Mouse (Mus musculus) embryonic facial prominence, embryonic 12.5 days (tissue): Measurements from ENCODE around the gene A630095N17Rik. TPM values are rescaled to one million over a fixed set of nuclear protein-coding genes. Genes with fewer than 3 reads are reported as not detected.
"Not testable (repeated sequence)": the region's sequence is repeated elsewhere in the genome, so short reads cannot be mapped to it uniquely, and the experiment has no call there.

Experiments
- ATAC-seq: fragments of 200-750 bp; cut with Nextera tagmentation; 2 replicates; pipeline ENCODE4 v1.8.0; 2017; ENCODE audit not compliant: insufficient number of reproducible peaks, insufficient read depth, low FRiP score, low TSS enrichment
- H3K27ac ChIP-seq: fragments of 300-500 bp; sonication (generic); 2 replicates; pipeline ENCODE4 v1.5.1; 2016; ENCODE audit warnings: mild to moderate bottlenecking
- H3K27me3 ChIP-seq: fragments of 300-500 bp; sonication (generic); 2 replicates; pipeline ENCODE4 v1.6.1; 2016; ENCODE audit warnings: mild to moderate bottlenecking, moderate library complexity
- H3K36me3 ChIP-seq: fragments of 300-500 bp; sonication (generic); 2 replicates; pipeline ENCODE4 v1.6.1; 2016; ENCODE audit warnings: mild to moderate bottlenecking
- H3K4me1 ChIP-seq: fragments of 300-500 bp; sonication (generic); 2 replicates; pipeline ENCODE4 v1.6.1; 2016
- H3K4me2 ChIP-seq: fragments of 300-500 bp; sonication (generic); replicated peaks from 2 replicates; pipeline ENCODE4 v1.6.1; 2016; ENCODE audit warnings: mild to moderate bottlenecking, moderate library complexity
- H3K4me3 ChIP-seq: fragments of 300-500 bp; sonication (generic); 2 replicates; pipeline ENCODE4 v1.5.1; 2016; ENCODE audit warnings: mild to moderate bottlenecking
- H3K9ac ChIP-seq: fragments of 300-500 bp; sonication (generic); 2 replicates; pipeline ENCODE4 v1.6.1; 2016; ENCODE audit warnings: mild to moderate bottlenecking, moderate library complexity
- H3K9me3 ChIP-seq: fragments of 300-500 bp; sonication (generic); 2 replicates; pipeline ENCODE4 v1.6.1; 2016; ENCODE audit warnings: mild to moderate bottlenecking, moderate library complexity
- whole genome bisulfite sequencing: fragments of 180-500 bp; shearing (Covaris S2); methylation state at CpG from one replicate; pipeline ENCODE4 v1.1.7; 2016; 5-methylcytosine and 5-hydroxymethylcytosine counted together
- polyA plus RNA-seq: library from polyadenylated mRNA; unstranded; fragments of >200 nt; fragmentation: Nextera tagmentation; extraction: Ambion mirVana; gene quantifications from 2 replicates; pipeline ENCODE4 v1.2.1, GENCODE M21; 2016

Gene A630095N17Rik
- polyA plus RNA-seq, 1 experiment from 2014 or later = not detected

DNA sequence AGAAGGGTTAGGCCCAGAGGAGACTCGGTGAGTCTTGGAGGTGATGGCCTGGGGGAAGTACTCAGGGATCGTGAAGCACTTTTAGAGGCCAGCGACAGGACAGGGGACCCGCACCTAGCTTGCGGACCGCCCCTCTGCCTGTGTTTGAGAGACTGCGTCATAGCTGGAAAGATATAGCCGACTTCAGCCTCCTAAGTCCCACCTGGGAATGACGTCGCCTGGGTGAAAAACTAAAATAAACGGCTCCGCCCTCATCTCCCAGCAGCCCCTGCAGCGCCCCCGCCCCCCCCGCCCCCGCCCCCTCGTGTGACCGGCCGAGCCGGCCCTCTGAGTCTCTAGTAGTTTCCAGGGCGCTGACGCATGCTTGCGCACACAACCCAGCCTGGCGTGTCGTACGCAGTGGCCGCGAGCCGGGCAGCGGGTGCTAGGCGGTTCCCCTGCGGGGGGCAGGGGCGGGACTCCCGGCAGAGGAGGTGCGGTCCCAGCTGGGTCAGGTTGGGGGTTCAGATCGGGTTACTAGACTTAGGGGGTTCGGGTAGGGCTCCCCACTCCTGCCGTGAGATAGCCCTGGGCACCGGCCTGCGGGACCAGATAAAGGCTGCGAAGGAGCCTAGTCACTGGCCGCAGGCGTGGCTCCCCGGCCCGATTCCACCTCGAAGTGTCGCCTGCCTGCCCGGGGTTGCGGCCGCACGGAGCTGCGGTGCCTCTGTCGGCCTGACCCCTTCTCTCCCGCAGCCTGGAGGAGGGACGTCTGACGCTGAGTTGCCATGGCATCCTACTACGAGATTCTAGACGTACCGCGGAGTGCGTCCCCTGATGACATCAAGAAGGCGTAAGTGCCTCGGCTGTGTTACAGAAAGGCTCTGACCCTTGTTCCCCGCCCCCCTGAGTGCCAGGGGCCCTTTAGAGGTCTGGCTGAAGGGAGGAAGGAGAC lies 4.5 kb upstream of the A630095N17Rik start, which contains the start of gene Dnajb2:
TSS of gene Dnajb2 (plus strand) at position 290 of the 934 bp plus-strand sequence.
- Histone ChIP-seq H3K27ac (peak within 1 kb of the TSS; percentile 79), H3K9me3 (no peaks in the 10 kb centered on the region), H3K4me2 (peak within 1 kb of the TSS; percentile 90), H3K9ac (peak within 1 kb of the TSS; percentile 75), H3K27me3 (no peaks in the 10 kb centered on the region), H3K4me3 (peak within 1 kb of the TSS; percentile 69), H3K4me1 (peaks cover 10% of the 10 kb centered on the region; the same call in 1 of the 2 replicates), H3K36me3 (peaks cover 14% of the 10 kb centered on the region; the same call in 1 of the 2 replicates)
- under 1% methylated on average over 64 of the region's 64 CpGs for WGBS
- peak; percentile 87 for ATAC-seq

DNA sequence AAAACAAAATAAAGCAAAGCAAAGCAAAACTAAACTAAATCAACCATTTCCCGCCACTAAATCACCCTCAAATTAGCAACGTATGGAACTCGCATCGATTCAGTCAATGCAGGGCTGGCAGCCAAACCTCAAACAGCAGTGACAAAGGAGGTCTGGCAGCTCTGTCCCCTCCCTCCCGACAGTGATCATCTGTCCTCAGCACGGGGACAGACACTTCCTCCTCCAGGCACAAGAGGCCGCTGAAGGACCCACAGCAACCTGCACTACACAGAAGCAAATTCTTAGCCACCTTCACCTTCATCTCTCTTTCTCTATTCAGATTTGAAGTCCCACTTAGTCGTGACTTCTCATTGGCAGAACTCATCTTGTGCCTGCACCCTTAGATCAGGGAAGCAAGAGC lies 2.7 kb upstream of the A630095N17Rik start:
- ATAC-seq = no peak
- no peaks in the 10 kb centered on the region for H3K27me3 ChIP-seq
- H3K9me3 ChIP-seq = no peaks in the 10 kb centered on the region
- H3K4me2 ChIP-seq = no peak overlapping the region
- no peak overlapping the region for H3K4me3 ChIP-seq
- H3K4me1 ChIP-seq = peaks cover 10% of the 10 kb centered on the region; the same call in 1 of the 2 replicates
- H3K36me3 ChIP-seq = 0 out of 2 replicates have a peak, but pooled peaks cover 1% of the 10 kb centered on the region
- under 1% methylated on average over 8 of the region's 8 CpGs for WGBS
- H3K27ac ChIP-seq = no peak overlapping the region
- H3K9ac ChIP-seq = no peak overlapping the region

DNA sequence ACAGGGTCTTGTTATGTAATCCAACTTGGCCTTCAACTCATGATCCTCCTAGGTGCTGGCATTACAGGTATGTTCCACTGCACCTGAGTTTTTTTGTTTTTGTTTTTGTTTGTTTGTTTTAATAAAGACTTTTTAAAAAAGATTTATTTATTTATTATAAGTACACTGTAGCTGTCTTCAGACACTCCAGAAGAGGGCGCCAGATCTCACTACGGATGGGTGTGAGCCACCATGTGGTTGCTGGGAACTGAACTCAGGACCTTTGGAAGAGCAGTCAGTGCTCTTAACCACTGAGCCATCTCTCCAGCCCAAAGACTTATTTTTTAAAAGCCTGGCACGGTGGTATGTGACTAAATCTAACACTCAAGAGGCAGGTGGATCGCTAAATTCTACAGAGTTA lies 587 bp upstream of the A630095N17Rik start:
- H3K9me3 ChIP-seq, H3K4me3 ChIP-seq, H3K4me2 ChIP-seq, H3K4me1 ChIP-seq, H3K36me3 ChIP-seq, H3K9ac ChIP-seq, H3K27me3 ChIP-seq, H3K27ac ChIP-seq, ATAC-seq: not testable (repeated sequence)
- 60% methylated on average over 4 of the region's 4 CpGs for WGBS

DNA sequence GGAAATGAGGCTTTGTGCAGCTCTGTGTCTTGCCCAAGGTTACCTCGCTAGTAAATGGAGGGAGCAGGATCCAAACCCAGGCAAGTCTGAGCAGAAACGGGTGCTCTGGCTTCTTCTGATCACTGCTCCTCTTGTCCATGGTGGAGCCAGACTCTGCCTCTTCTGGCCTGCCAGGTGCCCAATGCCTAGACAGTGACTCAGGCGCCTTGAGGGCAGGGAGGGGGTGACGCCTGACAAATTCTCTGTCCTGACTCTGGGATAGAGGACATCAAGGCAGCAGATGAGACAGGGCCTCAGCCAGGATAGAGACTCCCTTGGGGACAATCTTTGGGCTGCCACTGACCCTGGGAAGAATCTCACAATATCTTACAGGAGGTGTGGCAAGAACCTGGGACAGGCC lies 678 bp downstream of the A630095N17Rik start:
- H3K27me3 ChIP-seq = 0 out of 2 replicates have a peak, but pooled peaks cover 2% of the 10 kb centered on the region
- H3K9me3 ChIP-seq = no peaks in the 10 kb centered on the region
- peaks cover 4% of the 10 kb centered on the region; the same call in 1 of the 2 replicates for H3K4me1 ChIP-seq
- no peaks in the 10 kb centered on the region for H3K36me3 ChIP-seq
- no peak overlapping the region for H3K4me2 ChIP-seq
- no peak for ATAC-seq
- no peak overlapping the region for H3K9ac ChIP-seq
- H3K4me3 ChIP-seq = no peak overlapping the region
- WGBS = 78% methylated on average over 4 of the region's 4 CpGs
- H3K27ac ChIP-seq = no peak overlapping the region

DNA sequence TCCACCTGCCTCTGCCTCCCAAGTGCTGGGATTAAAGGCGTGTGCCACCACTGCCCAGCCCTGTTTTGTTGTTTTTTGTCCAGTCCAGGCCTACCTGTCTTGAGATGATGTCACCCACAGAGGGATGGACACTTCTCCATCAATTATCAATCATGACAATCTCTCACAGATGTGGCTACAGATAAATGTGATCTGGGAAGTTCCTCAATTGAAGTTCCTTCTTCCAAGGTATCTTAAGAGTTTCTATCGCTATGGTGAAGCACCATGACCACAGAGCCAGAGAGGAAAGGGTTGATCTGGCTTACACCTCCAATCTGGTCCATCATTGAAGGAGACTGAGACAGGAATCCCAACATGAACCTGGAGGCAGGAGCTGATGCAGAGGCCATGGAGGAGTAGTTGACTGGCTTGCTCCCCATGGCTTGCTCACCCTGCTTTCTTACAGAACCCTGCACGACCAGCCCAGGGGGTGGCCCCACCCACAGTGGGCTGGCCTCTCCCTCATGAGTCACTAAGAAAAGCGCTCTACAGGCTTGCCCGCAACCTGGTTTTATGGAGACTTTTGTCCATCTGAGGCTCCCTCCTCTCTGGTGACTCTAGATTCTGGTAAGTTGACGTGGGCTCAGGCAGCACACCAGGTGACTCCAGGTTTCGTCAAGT lies 1.4 kb downstream of the A630095N17Rik start:
- WGBS = 72% methylated on average over 7 of the region's 7 CpGs
- no peak overlapping the region for H3K4me2 ChIP-seq
- ATAC-seq = no peak
- no peak overlapping the region for H3K4me3 ChIP-seq
- no peak overlapping the region for H3K27ac ChIP-seq
- H3K27me3 ChIP-seq = 0 out of 2 replicates have a peak, but pooled peaks cover 2% of the 10 kb centered on the region
- no peaks in the 10 kb centered on the region for H3K9me3 ChIP-seq
- no peaks in the 10 kb centered on the region for H3K36me3 ChIP-seq
- no peaks in the 10 kb centered on the region for H3K4me1 ChIP-seq
- no peak overlapping the region for H3K9ac ChIP-seq

DNA sequence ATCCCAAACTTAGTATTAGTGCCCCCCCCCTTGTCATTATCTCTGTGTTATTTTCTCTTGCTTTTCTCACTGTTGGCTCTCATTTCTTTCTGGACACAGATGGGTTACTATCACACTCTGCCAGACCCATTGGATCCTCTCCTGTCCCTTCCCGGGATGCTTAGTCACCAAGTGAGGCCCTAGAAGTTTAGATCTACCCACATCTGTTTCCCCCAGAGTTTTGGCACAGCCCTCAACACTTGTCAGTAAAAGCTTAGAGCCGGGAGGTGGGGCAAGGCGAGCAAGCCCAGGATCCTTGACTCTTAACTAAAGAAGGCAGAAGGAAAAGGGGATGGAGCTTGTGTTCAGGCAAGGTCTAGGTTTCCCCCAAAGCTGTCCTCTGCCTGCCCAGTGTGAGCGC lies 2.7 kb downstream of the A630095N17Rik start:
- ATAC-seq = no peak
- no peak overlapping the region for H3K27ac ChIP-seq
- H3K4me2 ChIP-seq = no peak overlapping the region
- no peaks in the 10 kb centered on the region for H3K36me3 ChIP-seq
- 0 out of 2 replicates have a peak, but pooled peaks cover 2% of the 10 kb centered on the region for H3K27me3 ChIP-seq
- H3K4me1 ChIP-seq = no peaks in the 10 kb centered on the region
- no peak overlapping the region for H3K9ac ChIP-seq
- WGBS = 71% methylated on average over 4 of the region's 4 CpGs
- no peaks in the 10 kb centered on the region for H3K9me3 ChIP-seq
- no peak overlapping the region for H3K4me3 ChIP-seq

DNA sequence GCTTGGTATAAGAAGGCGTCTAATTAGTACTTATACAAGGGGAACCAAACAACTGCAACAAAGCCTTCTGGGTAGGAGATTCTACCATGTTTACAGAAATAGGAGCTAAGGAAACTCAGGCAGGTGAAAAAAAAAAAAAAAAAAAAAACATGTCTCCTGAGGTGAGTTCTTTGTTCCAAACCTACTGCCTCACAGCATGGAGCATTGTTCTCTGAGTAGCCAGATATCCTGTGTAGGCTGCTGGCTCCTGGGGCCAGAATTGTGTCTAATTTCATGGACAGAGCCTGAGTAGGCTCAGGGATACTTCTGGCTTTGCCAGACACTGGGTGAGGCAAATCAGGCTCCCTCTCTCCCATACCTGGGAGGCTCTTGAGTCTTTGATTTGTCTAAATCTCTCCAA lies 4.2 kb downstream of the A630095N17Rik start:
- Histone ChIP-seq H3K4me1 (no peaks in the 10 kb centered on the region), H3K27me3 (0 out of 2 replicates have a peak, but pooled peaks cover 2% of the 10 kb centered on the region), H3K27ac (no peak overlapping the region), H3K36me3 (no peaks in the 10 kb centered on the region), H3K4me2 (no peak overlapping the region), H3K9me3 (no peaks in the 10 kb centered on the region), H3K4me3 (no peak overlapping the region), H3K9ac (no peak overlapping the region)
- ATAC-seq = no peak
- 79% methylated on average over 1 of the region's 1 CpGs for WGBS

DNA sequence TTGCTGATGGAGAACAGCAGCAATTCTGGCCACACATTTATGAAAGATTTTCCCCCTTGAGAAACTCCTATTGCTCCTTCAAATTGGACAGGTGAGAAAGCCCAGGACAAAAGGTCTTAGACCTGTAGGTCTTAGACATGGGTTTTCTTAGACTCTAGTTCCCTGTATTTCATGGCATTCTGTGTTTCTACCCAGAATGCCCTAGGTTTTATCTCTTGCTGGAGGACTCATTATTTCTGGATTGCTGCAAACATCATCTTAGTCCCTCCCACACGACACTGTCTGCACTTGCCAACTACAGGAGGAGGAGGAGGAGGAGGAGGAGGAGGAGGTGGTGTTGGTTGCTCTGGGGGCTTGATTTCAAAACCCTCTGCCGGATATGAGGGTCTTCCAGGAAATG lies 5.8 kb downstream of the A630095N17Rik start:
- H3K4me2 ChIP-seq = no peak overlapping the region
- 62% methylated on average over 2 of the region's 2 CpGs for WGBS
- no peak overlapping the region for H3K9ac ChIP-seq
- ATAC-seq = no peak
- H3K36me3 ChIP-seq = no peaks in the 10 kb centered on the region
- no peak overlapping the region for H3K4me3 ChIP-seq
- H3K4me1 ChIP-seq = no peaks in the 10 kb centered on the region
- H3K27me3 ChIP-seq = peaks cover 14% of the 10 kb centered on the region
- H3K27ac ChIP-seq = no peak overlapping the region
- no peaks in the 10 kb centered on the region for H3K9me3 ChIP-seq

DNA sequence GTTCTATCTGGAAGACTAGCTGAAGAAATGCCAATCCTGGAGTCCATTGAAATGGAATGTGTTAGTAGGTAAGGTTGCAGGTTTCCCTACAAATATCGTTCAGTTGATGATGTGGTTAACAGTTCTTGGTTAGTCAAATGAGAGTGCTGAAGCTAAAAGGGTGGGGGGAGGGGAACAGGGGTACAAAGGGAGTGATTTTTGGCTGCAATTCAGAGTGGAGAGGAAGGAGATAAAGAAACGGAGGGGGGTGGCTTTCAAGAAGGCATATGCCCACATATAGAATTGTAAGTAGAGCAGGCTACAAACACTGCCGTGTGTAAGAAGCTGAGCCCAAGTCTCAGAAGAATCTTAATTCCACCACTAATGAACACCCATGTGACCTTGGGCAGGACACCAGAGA lies 6.4 kb downstream of the A630095N17Rik start:
- H3K4me3 ChIP-seq = no peak overlapping the region
- H3K9ac ChIP-seq = no peak overlapping the region
- 77% methylated on average over 3 of the region's 3 CpGs for WGBS
- H3K27me3 ChIP-seq = peaks cover 21% of the 10 kb centered on the region
- no peaks in the 10 kb centered on the region for H3K36me3 ChIP-seq
- ATAC-seq = no peak
- H3K4me1 ChIP-seq = no peaks in the 10 kb centered on the region
- no peak overlapping the region for H3K27ac ChIP-seq
- H3K9me3 ChIP-seq = no peaks in the 10 kb centered on the region
- H3K4me2 ChIP-seq = no peak overlapping the region

DNA sequence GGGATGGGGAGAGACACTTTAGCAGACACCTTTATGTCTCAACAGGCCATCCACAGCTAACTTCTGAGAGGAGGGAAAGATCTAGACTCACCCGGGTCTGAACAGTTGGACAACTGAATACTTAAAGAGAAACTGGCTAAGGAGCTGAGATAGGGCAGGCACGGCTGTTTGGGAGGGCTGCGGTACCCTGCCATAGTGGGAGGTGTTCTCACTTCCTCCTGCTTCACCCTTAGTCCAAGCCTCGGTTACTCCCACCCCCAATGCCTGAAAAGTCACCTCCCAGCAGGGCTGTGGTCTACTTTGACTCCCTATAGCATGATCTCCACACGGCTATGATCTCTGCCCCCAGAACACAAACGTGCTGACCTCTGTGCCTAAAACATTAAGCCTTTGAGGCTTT lies 8.4 kb downstream of the A630095N17Rik start:
- H3K4me3 ChIP-seq = no peak overlapping the region
- no peak overlapping the region for H3K27ac ChIP-seq
- no peaks in the 10 kb centered on the region for H3K9me3 ChIP-seq
- no peaks in the 10 kb centered on the region for H3K36me3 ChIP-seq
- peaks cover 4% of the 10 kb centered on the region; the same call in 1 of the 2 replicates for H3K4me1 ChIP-seq
- WGBS = 62% methylated on average over 6 of the region's 6 CpGs
- no peak for ATAC-seq
- H3K4me2 ChIP-seq = no peak overlapping the region
- no peak overlapping the region for H3K9ac ChIP-seq
- H3K27me3 ChIP-seq = peaks cover 40% of the 10 kb centered on the region

DNA sequence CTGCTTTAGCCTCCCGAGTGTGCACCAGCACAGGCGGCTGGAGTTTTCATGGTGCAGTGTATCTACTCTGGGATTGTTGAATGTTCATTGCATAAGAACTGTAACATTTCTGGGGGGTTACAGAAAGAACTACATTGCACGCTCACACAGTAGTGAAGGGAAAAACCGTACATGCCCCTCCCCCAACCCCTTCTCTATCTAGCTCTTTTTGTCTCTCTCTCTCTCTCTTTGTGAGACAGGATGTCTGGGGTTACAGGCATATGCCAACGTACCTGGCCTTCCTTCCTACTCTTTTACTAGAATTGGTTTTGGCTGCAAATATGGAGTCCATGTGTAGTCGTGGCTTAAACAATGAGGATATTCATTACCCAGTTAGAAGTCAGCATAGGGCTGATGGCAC lies 9.0 kb downstream of the A630095N17Rik start:
- Histone ChIP-seq H3K9ac (no peak overlapping the region), H3K4me1 (peaks cover 9% of the 10 kb centered on the region; the same call in 1 of the 2 replicates), H3K27ac (no peak overlapping the region), H3K4me2 (no peak overlapping the region), H3K27me3 (peaks cover 46% of the 10 kb centered on the region), H3K9me3 (no peaks in the 10 kb centered on the region), H3K36me3 (no peaks in the 10 kb centered on the region), H3K4me3 (no peak overlapping the region)
- 73% methylated on average over 6 of the region's 6 CpGs for WGBS
- ATAC-seq = no peak
